Mouse (Mus musculus) heart, postnatal 0 days (tissue): Measurements from ENCODE around the gene Cep44. TPM values are rescaled to one million over a fixed set of nuclear protein-coding genes. Genes with fewer than 3 reads are reported as not detected.

ENCODE experiments used
- ATAC-seq: fragments of 200-750 bp; cut with Nextera tagmentation; 2 replicates; pipeline ENCODE4 v1.8.0; 2017; ENCODE audit warnings: low read depth, moderate number of reproducible peaks, moderate library complexity; ENCODE audit not compliant: insufficient read depth
- DNase-seq: peaks from one replicate; pipeline ENCODE4 v3.0.0-alpha.2; 2016; ENCODE audit warnings: low spot score
- H3K27ac ChIP-seq: fragments of 300-500 bp; sonication (generic); 2 replicates; pipeline ENCODE4 v1.5.1; 2014; ENCODE audit warnings: low read depth, mild to moderate bottlenecking
- H3K27me3 ChIP-seq: fragments of 300-500 bp; sonication (generic); 2 replicates; pipeline ENCODE4 v1.6.1; 2014; ENCODE audit warnings: low read length, mixed read lengths; ENCODE audit not compliant: control insufficient read depth, insufficient read depth
- H3K36me3 ChIP-seq: fragments of 300-500 bp; sonication (generic); replicated peaks from 2 replicates; pipeline ENCODE4 v1.6.1; 2014; ENCODE audit warnings: low read length, mixed read lengths; ENCODE audit not compliant: control insufficient read depth, insufficient read depth
- H3K4me1 ChIP-seq: fragments of 300-500 bp; sonication (generic); 2 replicates; pipeline ENCODE4 v1.6.1; 2014; ENCODE audit warnings: antibody characterized with exemption; ENCODE audit not compliant: control insufficient read depth, insufficient read depth
- H3K4me2 ChIP-seq: fragments of 300-500 bp; sonication (generic); 2 replicates; pipeline ENCODE4 v1.6.1; 2014; ENCODE audit warnings: low read depth, mild to moderate bottlenecking, low read length, moderate library complexity
- H3K4me3 ChIP-seq: fragments of 300-500 bp; sonication (generic); 2 replicates; pipeline ENCODE4 v1.5.1; 2014; ENCODE audit warnings: low read depth, low read length
- H3K9ac ChIP-seq: fragments of 300-500 bp; sonication (generic); replicated peaks from 2 replicates; pipeline ENCODE4 v1.6.1; 2014; ENCODE audit warnings: low read depth, low read length, mixed read lengths
- H3K9me3 ChIP-seq: fragments of 300-500 bp; sonication (generic); replicated peaks from 2 replicates; pipeline ENCODE4 v1.6.1; 2016; ENCODE audit warnings: low read length; ENCODE audit not compliant: control insufficient read depth
- CTCF ChIP-seq: IDR thresholded peaks from 2 replicates; pipeline ENCODE4 v1.5.1; 2016; ENCODE audit warnings: antibody characterized with exemption, control low read depth, low read depth
- EP300 ChIP-seq: IDR thresholded peaks from 2 replicates; pipeline ENCODE4 v1.6.1; 2016; ENCODE audit warnings: antibody characterized with exemption, low read depth
- WGBS: fragments of 180-500 bp; shearing (Covaris S2); extraction: QIAGEN DNeasy Blood & Tissue Kit; methylation state at CpG from one replicate; pipeline ENCODE4 v1.1.7; 2014; 5-methylcytosine and 5-hydroxymethylcytosine counted together
- microRNA-seq: library from miRNA; unstranded; fragments of <30 nt; microRNA quantifications from one replicate; pipeline ENCODE4, GENCODE M21; 2016
- polyA plus RNA-seq: library from polyadenylated mRNA; unstranded; fragments of >200 nt; fragmentation: Nextera tagmentation; extraction: Ambion mirVana; gene quantifications from 2 replicates; pipeline ENCODE4 v1.2.1, GENCODE M21; 2015
- total RNA-seq: library from RNA; depleted of rRNA; stranded (reverse); fragments of >200 nt; gene quantifications from 2 replicates; pipeline ENCODE4 v1.2.3, GENCODE M21; 2014; ENCODE audit warnings: low replicate concordance; rRNA removed

Gene Cep44
- total and polyA plus RNA-seq, 2 experiments from 2014 or later: 16.6 to 33.5 TPM

DNA sequence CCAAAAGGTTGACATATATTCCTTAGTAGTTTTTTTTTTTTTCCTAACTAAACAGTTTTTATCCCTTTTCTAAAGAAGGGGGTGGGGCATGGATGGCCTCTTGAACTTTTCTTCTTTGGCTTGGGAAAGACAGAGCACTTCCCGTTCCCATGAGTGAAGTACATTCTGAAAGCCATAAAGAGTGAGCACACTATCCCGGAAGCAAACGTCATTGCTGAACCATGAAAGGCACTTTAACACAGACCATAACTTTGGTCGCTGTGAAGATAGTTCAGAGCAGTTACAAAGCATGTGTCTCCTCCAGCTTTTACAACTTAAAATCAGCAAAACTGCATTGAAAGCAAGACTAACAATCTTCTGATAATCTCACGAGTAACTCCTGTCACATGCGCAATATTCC is 32.0 kb downstream of the Cep44 start:
- Histone ChIP-seq H3K27me3 (no peaks in the 10 kb centered on the region), H3K9ac (no peak overlapping the region)
- ATAC-seq: no peak

DNA sequence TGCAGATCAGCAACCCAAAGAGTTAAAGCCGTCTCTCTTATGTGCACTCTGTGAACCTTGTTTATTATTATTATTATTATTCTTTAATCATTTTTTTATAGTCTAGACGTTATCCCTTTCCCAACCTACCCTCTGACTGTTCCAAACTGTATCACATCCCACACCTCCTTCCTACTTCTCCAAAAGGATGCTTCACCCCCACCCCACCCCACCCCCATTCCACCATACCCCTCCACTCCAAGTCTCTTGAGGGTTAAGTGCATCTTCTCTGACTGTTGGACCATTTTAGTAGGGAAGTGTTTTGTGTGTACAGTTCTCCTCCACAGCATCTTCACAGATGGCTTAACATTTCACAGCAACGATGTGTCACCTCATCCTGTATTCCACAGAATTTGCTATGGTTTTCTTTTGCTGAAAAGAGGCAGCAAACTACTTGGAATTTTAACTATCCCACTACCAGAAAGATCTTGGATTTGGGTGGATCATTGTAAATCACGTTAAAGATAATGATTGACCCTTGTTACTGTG is 41.8 kb downstream of the Cep44 start:
- H3K27me3 ChIP-seq: no peaks in the 10 kb centered on the region
- no peak overlapping the region for H3K4me2 ChIP-seq
- H3K36me3 ChIP-seq: no peaks in the 10 kb centered on the region
- no peak overlapping the region for H3K4me3 ChIP-seq
- no peaks in the 10 kb centered on the region for H3K9me3 ChIP-seq
- H3K4me1 ChIP-seq: no peaks in the 10 kb centered on the region
- ATAC-seq: no peak
- no peak for TF ChIP-seq CTCF
- TF ChIP-seq EP300: no peak
- no peak for DNase-seq
- WGBS: 52% methylated on average over 4 of the region's 4 CpGs
- no peak overlapping the region for H3K9ac ChIP-seq
- H3K27ac ChIP-seq: no peak overlapping the region

More for the DNA sequence above, 32.0 kb downstream of the Cep44 start:
- Histone ChIP-seq H3K4me2 (no peak overlapping the region), H3K36me3 (no peaks in the 10 kb centered on the region), H3K9me3 (no peaks in the 10 kb centered on the region), H3K4me3 (no peak overlapping the region), H3K27ac (no peak overlapping the region), H3K4me1 (no peaks in the 10 kb centered on the region)
- TF ChIP-seq CTCF: no peak
- TF ChIP-seq EP300: no peak
- 66% methylated on average over 6 of the region's 6 CpGs for WGBS
- no peak for DNase-seq

DNA sequence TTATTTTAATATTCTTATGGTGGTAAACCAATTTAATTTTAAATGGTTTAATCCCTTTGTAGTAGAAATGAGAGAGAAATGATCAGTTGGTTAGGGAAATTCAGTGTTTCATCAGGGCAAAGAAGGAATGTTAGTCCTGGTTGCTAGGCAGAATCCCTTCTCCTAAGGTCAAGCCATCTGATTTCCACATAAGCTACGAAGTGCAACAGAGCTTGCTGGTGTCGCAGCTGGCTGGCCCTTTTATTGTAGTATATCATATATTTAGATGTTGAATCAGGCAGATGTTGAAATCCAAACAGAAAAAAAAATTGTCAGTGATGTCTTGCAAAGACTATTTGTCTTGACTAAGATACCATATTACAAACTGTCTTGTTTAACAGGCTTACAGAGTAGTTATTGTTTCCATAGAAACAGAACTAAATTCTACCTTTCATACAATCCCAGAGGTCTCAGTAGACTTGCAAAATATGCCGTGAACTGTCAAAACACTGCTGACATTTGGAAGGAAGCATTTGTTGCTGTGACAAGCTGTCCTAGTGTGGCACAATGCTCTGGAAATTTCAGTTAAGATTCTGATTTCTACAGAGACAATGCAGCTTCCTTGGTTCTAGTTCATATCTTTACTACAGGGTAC is 42.4 kb downstream of the Cep44 start:
- no peak for TF ChIP-seq CTCF
- no peak for TF ChIP-seq EP300
- Histone ChIP-seq H3K4me1 (no peaks in the 10 kb centered on the region), H3K9ac (no peak overlapping the region), H3K27me3 (no peaks in the 10 kb centered on the region), H3K36me3 (no peaks in the 10 kb centered on the region), H3K4me2 (no peak overlapping the region), H3K27ac (no peak overlapping the region), H3K9me3 (no peaks in the 10 kb centered on the region), H3K4me3 (no peak overlapping the region)
- DNase-seq: no peak
- 65% methylated on average over 3 of the region's 3 CpGs for WGBS
- ATAC-seq: no peak

DNA sequence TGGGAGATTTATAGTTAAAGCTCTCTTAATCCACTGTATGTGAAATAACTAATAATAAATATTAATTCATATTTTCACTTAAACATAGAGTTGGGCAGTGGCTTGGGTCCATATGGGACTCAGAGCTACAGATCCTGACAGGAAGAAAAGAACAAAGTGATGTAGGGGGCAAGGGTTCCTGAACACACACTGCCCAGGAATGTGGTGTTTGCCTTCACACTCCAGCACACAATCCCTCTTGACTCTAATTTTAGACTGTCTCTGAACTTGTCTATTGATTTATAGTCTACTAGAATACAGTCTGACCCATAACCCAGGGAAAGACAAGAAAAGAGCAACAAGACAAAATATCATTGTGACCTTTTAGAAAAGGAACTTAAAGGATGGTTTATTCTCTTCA is 48.9 kb downstream of the Cep44 start:
- no peak for TF ChIP-seq EP300
- TF ChIP-seq CTCF: no peak
- no peak for ATAC-seq

DNA sequence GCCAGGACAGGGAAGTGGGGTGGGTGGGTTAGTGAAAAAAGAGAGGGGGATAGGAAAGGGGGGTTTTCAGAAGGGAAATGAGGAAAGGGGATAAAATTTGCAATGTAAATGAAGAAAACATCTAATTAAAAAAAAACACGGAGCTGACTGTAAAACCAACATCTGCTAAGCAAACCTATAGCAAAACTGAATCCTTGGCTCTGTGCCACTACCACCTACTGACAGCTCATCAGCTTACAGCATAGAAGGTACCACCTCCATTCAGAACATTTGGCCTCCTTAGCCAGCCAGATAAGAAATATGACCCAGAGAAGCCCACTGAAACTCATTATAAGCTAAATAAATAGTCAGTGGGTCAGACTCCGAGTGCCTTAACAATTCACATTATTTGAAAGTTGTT is 61.4 kb downstream of the Cep44 start:
- no peaks in the 10 kb centered on the region for H3K27me3 ChIP-seq
- no peak for DNase-seq
- no peak overlapping the region for H3K27ac ChIP-seq
- H3K4me2 ChIP-seq: no peak overlapping the region
- H3K36me3 ChIP-seq: no peaks in the 10 kb centered on the region
- no peak overlapping the region for H3K9ac ChIP-seq
- 42% methylated on average over 2 of the region's 2 CpGs for WGBS
- no peaks in the 10 kb centered on the region for H3K4me1 ChIP-seq
- H3K4me3 ChIP-seq: no peak overlapping the region
- H3K9me3 ChIP-seq: no peaks in the 10 kb centered on the region
- no peak for TF ChIP-seq CTCF
- no peak for TF ChIP-seq EP300
- ATAC-seq: no peak

More for the DNA sequence above, 48.9 kb downstream of the Cep44 start:
- H3K4me3 ChIP-seq: no peak overlapping the region
- no peaks in the 10 kb centered on the region for H3K4me1 ChIP-seq
- H3K9ac ChIP-seq: no peak overlapping the region
- no peaks in the 10 kb centered on the region for H3K27me3 ChIP-seq
- no peak overlapping the region for H3K27ac ChIP-seq
- H3K9me3 ChIP-seq: no peaks in the 10 kb centered on the region
- no peak for DNase-seq
- no peaks in the 10 kb centered on the region for H3K36me3 ChIP-seq
- H3K4me2 ChIP-seq: no peak overlapping the region

DNA sequence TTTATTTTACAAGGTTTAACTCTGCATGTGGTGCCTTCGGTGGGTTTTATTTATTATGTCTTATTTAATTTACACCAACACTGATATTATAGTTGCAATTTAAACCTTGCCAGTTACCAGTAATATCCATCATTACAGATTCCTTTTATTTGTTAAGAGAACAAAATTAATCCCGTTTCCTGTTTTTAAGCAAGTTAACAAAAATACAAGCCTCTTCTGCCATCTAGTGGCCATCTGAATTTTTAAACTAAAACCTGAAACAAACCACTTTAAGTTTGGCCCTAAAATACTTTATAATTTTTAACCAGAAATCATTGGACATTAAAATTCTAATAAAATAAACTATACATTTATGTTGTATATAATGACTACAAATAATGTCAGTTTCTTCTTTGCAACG is 64.8 kb downstream of the Cep44 start:
- no peak overlapping the region for H3K27ac ChIP-seq
- TF ChIP-seq CTCF: peak; percentile 40; the same call in 1 of the 2 replicates
- no peak for TF ChIP-seq EP300
- no peaks in the 10 kb centered on the region for H3K36me3 ChIP-seq
- no peaks in the 10 kb centered on the region for H3K27me3 ChIP-seq
- DNase-seq (peak; percentile 56), ATAC-seq (no peak)
- no peak overlapping the region for H3K4me3 ChIP-seq
- H3K4me1 ChIP-seq: no peaks in the 10 kb centered on the region
- no peak overlapping the region for H3K9ac ChIP-seq
- 33% methylated on average over 3 of the region's 3 CpGs for WGBS
- no peak overlapping the region for H3K4me2 ChIP-seq
- H3K9me3 ChIP-seq: no peaks in the 10 kb centered on the region

Small RNAs within 50 kb of the gene (microRNA-seq; reads per million reads assigned to microRNA genes)
- not detected for gene Gm25992

Other genes starting within 250 kb of the Cep44 start
- gene Fbxo8, start within 50 bp of the Cep44 start, total RNA-seq: 51.4 and 53.5 TPM in 2 replicates
- 51.6 and 59.0 TPM in 2 replicates for gene Fbxo8, start within 50 bp of the Cep44 start, polyA plus RNA-seq